Mouse (Mus musculus) testis, adult 2 months (tissue): ENCODE measurements around the gene Alms1.
"Not testable (repeated sequence)": the region's sequence is repeated elsewhere in the genome, so short reads cannot be mapped to it uniquely, and the experiment has no call there.

Source experiments
- CTCF ChIP-seq: fragments of 200-500 bp; IDR thresholded peaks from 2 replicates; pipeline ENCODE4 v1.5.1; 2012; ENCODE audit warnings: low read depth, mild to moderate bottlenecking, inconsistent platforms, low read length, moderate library complexity; ENCODE audit not compliant: control insufficient read depth, insufficient read depth, insufficient replicate concordance
- POLR2A ChIP-seq: fragments of 200-500 bp; IDR thresholded peaks from 2 replicates; pipeline ENCODE4 v1.6.1; 2012; ENCODE audit warnings: low read depth, mild to moderate bottlenecking, inconsistent platforms, low read length, moderate library complexity; ENCODE audit not compliant: control insufficient read depth

- not testable (repeated sequence) for TF ChIP-seq CTCF, POLR2A
These were observed 125.8 kb downstream of the Alms1 start, which contains the start of gene Nat8f7 for GRCm38 (mm10) chr6:85713105-85713504.
